ENCODE assay signal across 8 mouse cellular contexts in genomic region chr5:128515343-128515742, GRCm38 (mm10).
DNase-seq lines count a peak whose midpoint lies in the region; ATAC-seq and TF ChIP-seq lines count a peak whose summit lies in the region.

No protein-coding gene starts in this region.

- H3K4me3 ChIP-seq in forebrain, embryonic 11.5 days (ENCODE audit: low read depth, low read length): no peak overlapping the region
- H3K4me3 ChIP-seq in forebrain, embryonic 12.5 days (replicated peaks): no peak overlapping the region
- no peak overlapping the region for H3K4me3 ChIP-seq in testis, adult 2 months (ENCODE audit: control insufficient read depth, low read depth, low read length)
- no peak overlapping the region for H3K4me3 ChIP-seq in embryonic fibroblast, embryonic 13.5 days (ENCODE audit: insufficient read depth, low read length)

- intact Hi-C loops in left cerebral cortex, postnatal 4 days (cut with DNase I): no loop called here

- no peaks in the 10 kb centered on the region for H3K36me3 ChIP-seq in forebrain, embryonic 11.5 days (ENCODE audit: control insufficient read depth, insufficient read depth, low read length)
- H3K36me3 ChIP-seq in forebrain, embryonic 12.5 days (replicated peaks): no peaks in the 10 kb centered on the region
- no peaks in the 10 kb centered on the region for H3K36me3 ChIP-seq in testis, adult 2 months (ENCODE audit: control insufficient read depth, insufficient read depth, low read length)

- DNase-seq in forebrain, embryonic 11.5 days (ENCODE audit: low spot score): peak; percentile 70
- DNase-seq in testis, postnatal 10 days (ENCODE audit: low spot score): no peak
- DNase-seq in thymus, postnatal 25 days: peak; percentile 11
- no peak for DNase-seq in layer of hippocampus, adult 9-10 months (ENCODE audit: low spot score)
- no peak for DNase-seq in left cerebral cortex, postnatal 4 days

- no peak for TF ChIP-seq POLR2A in testis, adult 2 months (IDR thresholded peaks at IDR 0.05; ENCODE audit: control insufficient read depth, low read depth, low read length)
- TF ChIP-seq POLR2A in embryonic fibroblast, embryonic 13.5 days (IDR thresholded peaks at IDR 0.05; ENCODE audit: low read depth, low read length): no peak

- ATAC-seq in forebrain, embryonic 11.5 days (replicated peaks; ENCODE audit: low FRiP score): no peak
- no peak for ATAC-seq in forebrain, embryonic 12.5 days (ENCODE audit: low FRiP score)

- no peak overlapping the region for H3K4me2 ChIP-seq in forebrain, embryonic 11.5 days (ENCODE audit: low read depth, low read length, severe bottlenecking)
- no peak overlapping the region for H3K4me2 ChIP-seq in forebrain, embryonic 12.5 days

- no peak overlapping the region for H3K27ac ChIP-seq in forebrain, embryonic 11.5 days (ENCODE audit: low read depth, low read length)
- no peak overlapping the region for H3K27ac ChIP-seq in forebrain, embryonic 12.5 days
- H3K27ac ChIP-seq in testis, adult 2 months (ENCODE audit: control insufficient read depth, insufficient read depth, low read depth, low read length): no peak overlapping the region
- no peak overlapping the region for H3K27ac ChIP-seq in embryonic fibroblast, embryonic 13.5 days (ENCODE audit: insufficient read depth, low read length)

- no peaks in the 10 kb centered on the region for H3K4me1 ChIP-seq in forebrain, embryonic 11.5 days (replicated peaks; ENCODE audit: control insufficient read depth, insufficient read depth, low read length)
- H3K4me1 ChIP-seq in forebrain, embryonic 12.5 days: no peaks in the 10 kb centered on the region; the same call in 1 of the 2 replicates
- peaks cover 9% of the 10 kb centered on the region for H3K4me1 ChIP-seq in testis, adult 2 months (ENCODE audit: control insufficient read depth, insufficient read depth, low read length)
- no peaks in the 10 kb centered on the region for H3K4me1 ChIP-seq in embryonic fibroblast, embryonic 13.5 days (ENCODE audit: control insufficient read depth, insufficient read depth, low read length)

- TF ChIP-seq CTCF in testis, adult 2 months (IDR thresholded peaks at IDR 0.05; ENCODE audit: control insufficient read depth, insufficient read depth, insufficient replicate concordance, low read depth, low read length): peak; percentile 80; the same call in 1 of the 2 replicates
- TF ChIP-seq CTCF in embryonic fibroblast, embryonic 13.5 days (IDR thresholded peaks at IDR 0.05; ENCODE audit: borderline replicate concordance, insufficient read depth, low read length): peak; percentile 58; the same call in 1 of the 2 replicates

- 3% methylated on average over 2 of the region's 2 CpGs for WGBS in forebrain, embryonic 11.5 days
- 5% methylated on average over 2 of the region's 2 CpGs for WGBS in forebrain, embryonic 12.5 days

- no peaks in the 10 kb centered on the region for H3K9me3 ChIP-seq in forebrain, embryonic 11.5 days (ENCODE audit: control insufficient read depth, low read length)
- no peaks in the 10 kb centered on the region for H3K9me3 ChIP-seq in forebrain, embryonic 12.5 days

- H3K27me3 ChIP-seq in forebrain, embryonic 11.5 days (ENCODE audit: control insufficient read depth, insufficient read depth, low read length): no peaks in the 10 kb centered on the region
- peaks cover 41% of the 10 kb centered on the region for H3K27me3 ChIP-seq in forebrain, embryonic 12.5 days
- no peaks in the 10 kb centered on the region for H3K27me3 ChIP-seq in testis, adult 2 months (ENCODE audit: control insufficient read depth, insufficient read depth, low read length)

- no peak overlapping the region for H3K9ac ChIP-seq in forebrain, embryonic 11.5 days (ENCODE audit: low read length)
- no peak overlapping the region for H3K9ac ChIP-seq in forebrain, embryonic 12.5 days

Comparison
In these comparisons a context has a peak if more than half of its experiments do, and no peak if none do; other contexts are left out.
1. DNase-seq: peak in forebrain, embryonic 11.5 days (single experiment) and thymus, postnatal 25 days (single experiment); none in testis, postnatal 10 days (single experiment), layer of hippocampus, adult 9-10 months (single experiment) and left cerebral cortex, postnatal 4 days (single experiment).